Mouse (Mus musculus) brain, embryonic 14.5 days (tissue): ENCODE measurements at regions not wholly inside any gene's neighbourhood (a gene's known extent, or its start where the extent isn't known, plus 50 kb on each side); places are given as distances from the start of the nearest gene placed in this dataset.

Experiments used
- DNase-seq: peaks from one replicate; pipeline ENCODE4 v3.0.0-alpha.2; 2011; ENCODE audit warnings: low read depth
- CTCF ChIP-seq: fragments of 200-500 bp; IDR thresholded peaks from 2 replicates; pipeline ENCODE4 v1.5.1; 2012; ENCODE audit warnings: inconsistent platforms, mild to moderate bottlenecking, moderate library complexity, borderline replicate concordance; ENCODE audit not compliant: insufficient read depth, insufficient read length; ENCODE audit errors: extremely low read depth
- POLR2A ChIP-seq: fragments of 200-500 bp; IDR thresholded peaks from 2 replicates; pipeline ENCODE4 v1.6.1; 2012; ENCODE audit warnings: mild to moderate bottlenecking, inconsistent platforms, borderline replicate concordance; ENCODE audit not compliant: poor library complexity, insufficient read depth, insufficient read length, severe bottlenecking; ENCODE audit errors: extremely low read depth

GRCm38 (mm10) chr10:17130661-17131060 lies 592.4 kb upstream of the Cited2 start:
- TF ChIP-seq CTCF (no peak), POLR2A (no peak)
- DNase-seq: no peak

- DNase-seq: peak; percentile 71
- TF ChIP-seq POLR2A (no peak), CTCF (no peak)
Observed at GRCm38 (mm10) chr10:17131763-17132162, 591.3 kb upstream of the Cited2 start.

- no peak for DNase-seq
- no peak for TF ChIP-seq POLR2A
- TF ChIP-seq CTCF: no peak
Observed at GRCm38 (mm10) chr10:17175385-17175784, 547.6 kb upstream of the Cited2 start.

- no peak for TF ChIP-seq POLR2A
- no peak for TF ChIP-seq CTCF
- no peak for DNase-seq
Observed at GRCm38 (mm10) chr10:17177054-17177453, 546.0 kb upstream of the Cited2 start.

GRCm38 (mm10) chr10:17177503-17178278 lies 545.3 kb upstream of the Cited2 start:
- TF ChIP-seq POLR2A (no peak), CTCF (no peak)
- no peak for DNase-seq

GRCm38 (mm10) chr10:17178627-17179026 lies 544.4 kb upstream of the Cited2 start:
- no peak for TF ChIP-seq CTCF
- peak; percentile 78 for DNase-seq

GRCm38 (mm10) chr10:17184418-17184817 lies 538.6 kb upstream of the Cited2 start:
- no peak for DNase-seq
- TF ChIP-seq CTCF (no peak), POLR2A (no peak)

- TF ChIP-seq POLR2A (no peak), CTCF (no peak)
- no peak for DNase-seq
Observed at GRCm38 (mm10) chr10:17196205-17196604, 526.8 kb upstream of the Cited2 start.

GRCm38 (mm10) chr10:17196636-17197035 lies 526.4 kb upstream of the Cited2 start:
- DNase-seq: peak; percentile 45
- no peak for TF ChIP-seq POLR2A
- TF ChIP-seq CTCF: no peak

- TF ChIP-seq POLR2A: no peak
- TF ChIP-seq CTCF: no peak
- DNase-seq: peak; percentile 43
Observed at GRCm38 (mm10) chr10:17200524-17201426, 522.2 kb upstream of the Cited2 start.

- TF ChIP-seq POLR2A (no peak), CTCF (no peak)
- no peak for DNase-seq
Observed at GRCm38 (mm10) chr10:17201427-17201745, 521.6 kb upstream of the Cited2 start.

GRCm38 (mm10) chr10:17202556-17203415 lies 520.2 kb upstream of the Cited2 start:
- peak; percentile 97 for DNase-seq
- TF ChIP-seq POLR2A (no peak), CTCF (no peak)

- DNase-seq: peak; percentile 58
- TF ChIP-seq CTCF (no peak), POLR2A (no peak)
Observed at GRCm38 (mm10) chr10:17203416-17204110, 519.5 kb upstream of the Cited2 start.

- TF ChIP-seq POLR2A (no peak), CTCF (no peak)
- no peak for DNase-seq
Observed at GRCm38 (mm10) chr10:17204153-17204552, 518.9 kb upstream of the Cited2 start.
